Mouse (Mus musculus) forebrain, embryonic 11.5 days (tissue): ENCODE data around the gene Ccdc30. TPM values are rescaled to one million over a fixed set of nuclear protein-coding genes. Genes with fewer than 3 reads are reported as not detected.
A peak's percentile ranks its signal among the peaks of the same experiment; 100 is the strongest.

ENCODE experiments used
- ATAC-seq: fragments of 200-750 bp; cut with Nextera tagmentation; replicated peaks from 2 replicates; pipeline ENCODE4 v1.8.0; 2017; ENCODE audit warnings: moderate TSS enrichment; ENCODE audit not compliant: low FRiP score
- DNase-seq: peaks from one replicate; pipeline ENCODE4 v3.0.0-alpha.2; 2017; ENCODE audit warnings: low spot score
- H3K27ac ChIP-seq: fragments of 300-500 bp; sonication (generic); 2 replicates; pipeline ENCODE4 v1.5.1; 2014; ENCODE audit warnings: low read depth, low read length
- H3K27me3 ChIP-seq: fragments of 300-500 bp; sonication (generic); 2 replicates; pipeline ENCODE4 v1.6.1; 2014; ENCODE audit warnings: mild to moderate bottlenecking, low read length, mixed read lengths; ENCODE audit not compliant: control insufficient read depth, insufficient read depth
- H3K36me3 ChIP-seq: fragments of 300-500 bp; sonication (generic); 2 replicates; pipeline ENCODE4 v1.6.1; 2014; ENCODE audit warnings: mild to moderate bottlenecking, low read length, moderate library complexity, mixed read lengths; ENCODE audit not compliant: control insufficient read depth, insufficient read depth
- H3K4me1 ChIP-seq: fragments of 300-500 bp; sonication (generic); replicated peaks from 2 replicates; pipeline ENCODE4 v1.6.1; 2014; ENCODE audit warnings: low read length, mixed read lengths; ENCODE audit not compliant: control insufficient read depth, insufficient read depth
- H3K4me2 ChIP-seq: fragments of 300-500 bp; sonication (generic); 2 replicates; pipeline ENCODE4 v1.6.1; 2014; ENCODE audit warnings: low read depth, mild to moderate bottlenecking, low read length, moderate library complexity, mixed read lengths; ENCODE audit not compliant: severe bottlenecking
- H3K4me3 ChIP-seq: fragments of 300-500 bp; sonication (generic); 2 replicates; pipeline ENCODE4 v1.5.1; 2014; ENCODE audit warnings: low read depth, low read length
- H3K9ac ChIP-seq: fragments of 300-500 bp; sonication (generic); 2 replicates; pipeline ENCODE4 v1.6.1; 2014; ENCODE audit warnings: low read length
- H3K9me3 ChIP-seq: fragments of 300-500 bp; sonication (generic); 2 replicates; pipeline ENCODE4 v1.6.1; 2016; ENCODE audit warnings: low read length, mixed read lengths; ENCODE audit not compliant: control insufficient read depth
- WGBS: fragments of 180-500 bp; shearing (Covaris S2); extraction: QIAGEN DNeasy Blood & Tissue Kit; methylation state at CpG from one replicate; pipeline ENCODE4 v1.1.7; 2014; 5-methylcytosine and 5-hydroxymethylcytosine counted together
- polyA plus RNA-seq: library from polyadenylated mRNA; unstranded; fragments of >200 nt; fragmentation: Nextera tagmentation; extraction: Ambion mirVana; gene quantifications from 2 replicates; pipeline ENCODE4 v1.2.1, GENCODE M21; 2014

Ccdc30 gene
- polyA plus RNA-seq, 1 experiment from 2014 or later = 10.2 TPM

DNA sequence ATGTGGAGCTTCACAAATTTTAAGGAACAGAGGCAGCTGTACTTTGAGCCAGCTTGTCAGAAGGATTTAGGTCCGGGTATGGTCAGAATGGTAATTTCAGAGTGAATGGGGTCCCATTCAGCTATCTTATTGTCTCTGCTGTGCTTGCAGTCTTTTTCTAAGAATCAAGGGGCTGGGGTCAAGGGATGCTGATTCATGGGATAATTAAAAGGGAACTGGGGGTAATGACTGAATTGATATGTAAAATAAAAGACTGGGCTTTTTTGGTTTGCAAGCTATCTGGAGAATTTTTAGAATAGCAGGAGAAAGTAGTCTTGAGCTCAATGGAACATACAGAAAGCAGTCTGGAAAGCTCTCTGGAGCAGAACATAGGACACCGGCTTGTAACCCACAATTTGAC is 11.9 kb downstream of the Ccdc30 start:
- Histone ChIP-seq H3K4me2 (no peak overlapping the region), H3K4me1 (no peaks in the 10 kb centered on the region), H3K27ac (no peak overlapping the region), H3K27me3 (no peaks in the 10 kb centered on the region), H3K4me3 (no peak overlapping the region), H3K9me3 (peaks cover 8% of the 10 kb centered on the region; the same call in 1 of the 2 replicates), H3K9ac (no peak overlapping the region), H3K36me3 (peaks cover 3% of the 10 kb centered on the region; the same call in 1 of the 2 replicates)
- WGBS = 70% methylated on average over 2 of the region's 2 CpGs
- no peak for ATAC-seq
- no peak for DNase-seq

DNA sequence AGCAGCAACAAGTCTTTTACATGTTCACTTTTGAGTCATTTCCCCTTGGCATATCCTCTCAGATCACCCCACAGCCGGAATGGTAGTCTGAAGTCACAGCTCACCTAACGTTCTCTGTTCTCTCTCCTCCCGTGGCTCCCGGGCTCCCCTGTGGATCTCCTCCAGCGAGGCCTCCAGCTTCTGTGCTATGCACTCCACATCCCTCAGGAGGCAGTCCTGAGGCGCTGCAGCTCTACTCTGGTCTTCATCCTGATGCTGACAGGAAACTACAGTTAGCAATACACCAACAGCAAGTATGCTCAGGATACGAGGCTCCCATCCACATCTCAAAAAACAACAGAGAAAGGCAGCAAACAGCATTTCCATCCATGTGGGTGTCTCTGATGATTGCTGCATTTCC is 14.4 kb downstream of the Ccdc30 start:
- no peak overlapping the region for H3K27ac ChIP-seq
- H3K4me2 ChIP-seq = no peak overlapping the region
- no peak for ATAC-seq
- no peak for DNase-seq
- H3K9ac ChIP-seq = no peak overlapping the region
- peaks cover 3% of the 10 kb centered on the region; the same call in 1 of the 2 replicates for H3K36me3 ChIP-seq
- H3K4me1 ChIP-seq = no peaks in the 10 kb centered on the region
- H3K4me3 ChIP-seq = no peak overlapping the region
- no peaks in the 10 kb centered on the region for H3K27me3 ChIP-seq
- peaks cover 8% of the 10 kb centered on the region; the same call in 1 of the 2 replicates for H3K9me3 ChIP-seq
- 68% methylated on average over 7 of the region's 7 CpGs for WGBS

DNA sequence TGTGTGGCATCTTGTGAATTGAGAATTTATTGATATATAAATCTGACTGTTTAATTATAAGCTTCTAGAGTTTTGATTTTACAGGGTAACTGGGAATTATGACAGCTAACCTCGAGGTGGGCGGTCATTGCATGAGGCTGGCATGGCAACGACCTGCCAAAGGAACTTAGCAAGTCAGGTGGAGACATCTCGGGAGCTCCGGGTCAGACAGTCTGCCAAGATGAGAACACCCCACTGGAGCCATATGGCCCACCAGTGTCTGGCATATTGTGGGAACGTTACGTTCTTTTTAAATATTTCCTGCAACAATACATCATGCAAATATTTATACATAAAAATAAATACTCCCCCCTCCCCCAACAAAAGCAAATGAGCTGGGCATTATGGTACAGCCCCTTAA is 16.6 kb downstream of the Ccdc30 start:
- Histone ChIP-seq H3K27ac (no peak overlapping the region), H3K4me2 (no peak overlapping the region), H3K4me1 (no peaks in the 10 kb centered on the region), H3K9me3 (peaks cover 8% of the 10 kb centered on the region; the same call in 1 of the 2 replicates), H3K27me3 (no peaks in the 10 kb centered on the region), H3K4me3 (no peak overlapping the region), H3K36me3 (peaks cover 3% of the 10 kb centered on the region; the same call in 1 of the 2 replicates), H3K9ac (no peak overlapping the region)
- no peak for DNase-seq
- 90% methylated on average over 7 of the region's 7 CpGs for WGBS
- ATAC-seq = no peak

DNA sequence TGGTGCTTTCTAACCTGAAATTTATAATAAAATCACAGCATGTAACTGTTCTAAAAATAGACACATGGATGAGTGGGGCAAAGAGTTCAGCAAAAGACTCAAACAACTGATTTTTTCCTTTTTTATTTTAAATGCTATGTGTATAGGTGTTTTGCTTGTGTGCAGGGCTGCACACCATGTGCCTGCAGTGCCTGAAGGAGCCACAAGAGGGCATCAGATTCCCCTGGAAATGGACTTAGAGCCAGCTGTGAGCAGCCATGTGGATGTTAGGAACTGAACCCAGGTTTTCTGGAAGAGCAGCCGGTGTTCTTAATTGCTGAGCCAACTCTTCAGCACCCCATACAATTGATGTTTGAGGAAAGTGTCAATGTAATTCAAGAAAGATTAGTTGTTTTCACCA is 25.0 kb downstream of the Ccdc30 start:
- peak; percentile 65 for DNase-seq
- no peaks in the 10 kb centered on the region for H3K9me3 ChIP-seq

DNA sequence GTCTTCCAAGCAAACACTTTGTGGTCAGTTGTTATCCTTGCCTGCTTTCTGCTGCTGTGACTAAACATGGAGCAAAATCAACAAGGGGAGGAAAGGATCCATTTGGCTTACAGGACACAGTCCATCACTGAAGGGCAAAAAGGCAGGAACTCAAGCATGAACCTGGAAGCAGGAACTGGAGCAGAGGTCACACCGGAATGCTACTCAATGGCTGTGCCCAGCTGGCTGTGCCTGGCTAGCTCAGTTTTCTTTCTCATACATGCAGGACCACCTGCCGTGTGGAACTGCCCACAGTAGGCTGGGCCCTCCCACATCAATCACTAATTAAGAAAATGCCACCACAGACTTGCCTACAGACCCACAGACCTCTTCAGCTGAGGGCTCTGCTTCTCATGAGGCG is 26.1 kb downstream of the Ccdc30 start:
- H3K27ac ChIP-seq = no peak overlapping the region
- ATAC-seq = no peak
- H3K4me1 ChIP-seq = no peaks in the 10 kb centered on the region
- H3K9me3 ChIP-seq = no peaks in the 10 kb centered on the region
- H3K27me3 ChIP-seq = no peaks in the 10 kb centered on the region
- 62% methylated on average over 3 of the region's 3 CpGs for WGBS
- H3K4me3 ChIP-seq = no peak overlapping the region
- H3K36me3 ChIP-seq = no peaks in the 10 kb centered on the region
- DNase-seq = no peak
- H3K9ac ChIP-seq = no peak overlapping the region
- no peak overlapping the region for H3K4me2 ChIP-seq

More for the DNA sequence above, 25.0 kb downstream of the Ccdc30 start:
- Histone ChIP-seq H3K9ac (no peak overlapping the region), H3K27me3 (no peaks in the 10 kb centered on the region), H3K4me2 (no peak overlapping the region), H3K36me3 (no peaks in the 10 kb centered on the region), H3K4me1 (no peaks in the 10 kb centered on the region), H3K27ac (no peak overlapping the region), H3K4me3 (no peak overlapping the region)
- WGBS = 88% methylated on average over 1 of the region's 1 CpGs
- no peak for ATAC-seq

- no peak for ATAC-seq
- no peaks in the 10 kb centered on the region for H3K36me3 ChIP-seq
- H3K4me1 ChIP-seq = no peaks in the 10 kb centered on the region
- no peak overlapping the region for H3K4me3 ChIP-seq
- no peak overlapping the region for H3K9ac ChIP-seq
- no peaks in the 10 kb centered on the region for H3K9me3 ChIP-seq
- H3K4me2 ChIP-seq = no peak overlapping the region
- 79% methylated on average over 7 of the region's 7 CpGs for WGBS
- H3K27me3 ChIP-seq = no peaks in the 10 kb centered on the region
- no peak overlapping the region for H3K27ac ChIP-seq
- DNase-seq = no peak
Observed at GRCm38 (mm10) chr4:119381471-119382190, 33.7 kb downstream of the Ccdc30 start.

DNA sequence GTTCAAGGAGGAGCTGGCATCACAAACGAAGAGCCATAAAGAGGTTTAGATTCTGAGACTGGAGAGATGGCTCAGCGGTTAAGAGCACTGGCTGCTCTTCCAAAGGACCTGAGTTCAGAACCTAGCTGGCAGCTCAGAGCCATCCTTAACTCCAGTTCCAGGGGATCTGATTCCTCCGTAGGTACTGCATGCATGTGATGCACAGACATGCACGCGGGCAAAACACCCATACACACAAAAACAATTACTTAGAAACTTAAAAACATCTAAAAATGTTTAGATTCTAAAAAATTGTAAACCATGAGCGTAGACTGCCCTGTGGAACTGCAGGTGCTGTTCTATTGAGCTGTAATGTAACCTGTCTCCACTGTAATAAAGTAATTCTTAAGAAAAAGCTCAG is 45.9 kb downstream of the Ccdc30 start:
- no peaks in the 10 kb centered on the region for H3K4me1 ChIP-seq
- no peak overlapping the region for H3K4me3 ChIP-seq
- H3K27ac ChIP-seq = no peak overlapping the region
- no peak overlapping the region for H3K9ac ChIP-seq
- no peak for ATAC-seq
- H3K27me3 ChIP-seq = no peaks in the 10 kb centered on the region
- WGBS = 88% methylated on average over 6 of the region's 6 CpGs
- no peaks in the 10 kb centered on the region for H3K36me3 ChIP-seq
- no peaks in the 10 kb centered on the region for H3K9me3 ChIP-seq
- H3K4me2 ChIP-seq = no peak overlapping the region
- no peak for DNase-seq

DNA sequence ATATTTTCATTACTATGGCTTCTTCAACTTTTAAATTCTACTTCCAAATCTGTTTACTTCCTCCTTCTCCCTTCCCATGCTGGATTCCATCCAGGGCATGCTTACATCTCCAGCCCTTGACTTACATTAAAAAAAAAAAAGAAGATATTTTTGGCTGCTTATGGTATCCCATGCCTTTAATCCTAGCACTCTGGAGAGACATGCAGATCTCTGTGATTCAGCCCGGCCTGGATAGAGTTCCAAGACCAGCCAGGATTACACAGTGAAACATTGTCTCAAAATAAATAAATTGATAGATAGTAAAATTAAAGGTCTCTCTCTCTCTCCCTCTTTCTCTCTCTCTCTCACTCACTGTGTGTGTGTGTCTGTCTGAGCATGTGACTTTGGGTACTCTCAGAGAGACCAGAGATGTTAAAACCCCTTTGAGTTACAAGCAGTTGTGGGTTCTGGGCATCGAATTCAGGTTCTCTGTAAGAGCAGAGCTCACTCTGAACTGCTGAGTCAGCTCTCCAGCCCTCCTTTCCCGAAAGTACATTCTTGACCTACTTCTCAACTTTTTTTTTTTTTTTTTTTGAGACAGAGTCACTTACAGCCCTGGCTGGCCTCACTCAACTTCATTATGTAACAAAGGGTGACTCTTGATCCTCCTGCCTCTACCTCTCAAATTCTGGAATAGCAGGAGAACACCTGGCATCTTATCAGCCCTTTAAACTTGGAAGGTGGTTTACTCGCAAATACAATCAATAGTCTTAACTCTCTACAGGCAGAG is 48.4 kb downstream of the Ccdc30 start:
- ATAC-seq (no peak), DNase-seq (no peak)
- no peaks in the 10 kb centered on the region for H3K27me3 ChIP-seq
- no peaks in the 10 kb centered on the region for H3K36me3 ChIP-seq
- no peak overlapping the region for H3K4me2 ChIP-seq
- H3K9me3 ChIP-seq = no peaks in the 10 kb centered on the region
- 72% methylated on average over 4 of the region's 4 CpGs for WGBS
- H3K27ac ChIP-seq = no peak overlapping the region
- H3K9ac ChIP-seq = no peak overlapping the region
- no peaks in the 10 kb centered on the region for H3K4me1 ChIP-seq
- H3K4me3 ChIP-seq = no peak overlapping the region
